ENCODE assay signal across 21 mouse cellular contexts in the genomic region with DNA sequence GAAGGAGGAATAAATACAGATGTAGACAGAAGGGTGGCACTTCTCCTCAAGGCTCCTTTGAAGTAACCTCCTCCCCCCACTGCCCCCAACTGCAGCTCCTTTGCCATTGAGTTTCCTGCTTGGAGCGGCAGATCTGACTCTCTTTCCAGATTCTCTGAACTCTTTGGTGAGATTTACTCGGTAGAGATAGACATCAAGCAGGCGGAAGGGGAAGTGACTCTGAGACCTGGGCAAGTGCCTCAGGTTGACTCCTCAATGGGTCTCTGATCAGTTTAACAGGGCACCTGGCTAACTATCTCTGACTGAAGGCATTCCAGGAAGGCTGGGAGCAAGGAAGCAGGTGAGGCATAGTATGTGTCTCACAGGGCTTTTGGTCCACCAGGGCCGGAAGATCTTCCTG.
DNase-seq lines count a peak whose midpoint lies in the region; ATAC-seq and TF ChIP-seq lines count a peak whose summit lies in the region.
"Had no signal": no experiment of that assay in that cellular context is flagged by ENCODE, and none has a peak within 500 bp of the region (broad histone marks: within the 10 kb centered on the region; RNA-seq: fewer than 3 reads in every experiment).

No protein-coding gene starts in this region.

- H3K27ac ChIP-seq in heart, embryonic 13.5 days (replicated peaks), result peak overlapping the region; percentile 24; the same call in 1 of the 2 replicates
- peak overlapping the region; percentile 65; the same call in 1 of the 2 replicates for H3K27ac ChIP-seq in embryonic facial prominence, embryonic 10.5 days (replicated peaks)
- no peak overlapping the region for H3K27ac ChIP-seq in lung, postnatal 0 days (ENCODE audit: low read length)
- H3K27ac ChIP-seq: heart, embryonic 10.5 days; hindbrain, embryonic 14.5 days; kidney, postnatal 0 days; left cerebral cortex, adult 2 months; liver, embryonic 14.5 days; midbrain, embryonic 12.5 days; neural tube, embryonic 15.5 days had no signal

- no peaks in the 10 kb centered on the region for H3K27me3 ChIP-seq in heart, embryonic 13.5 days (replicated peaks)
- peaks cover 12% of the 10 kb centered on the region; the same call in 1 of the 2 replicates for H3K27me3 ChIP-seq in embryonic facial prominence, embryonic 10.5 days (replicated peaks; ENCODE audit: low read depth, poor library complexity, severe bottlenecking)
- no peaks in the 10 kb centered on the region for H3K27me3 ChIP-seq in lung, postnatal 0 days (replicated peaks; ENCODE audit: insufficient read depth, low read length)

- no peak overlapping the region for H3K4me3 ChIP-seq in heart, embryonic 13.5 days
- no peak overlapping the region for H3K4me3 ChIP-seq in embryonic facial prominence, embryonic 10.5 days
- no peak overlapping the region for H3K4me3 ChIP-seq in lung, postnatal 0 days (ENCODE audit: low read depth, low read length)
- H3K4me3 ChIP-seq: heart, embryonic 10.5 days; left cerebral cortex, adult 2 months; midbrain, embryonic 12.5 days; neural tube, embryonic 15.5 days had no signal

- no peak for TF ChIP-seq EP300 in lung, postnatal 0 days (IDR thresholded peaks at IDR 0.05)

- TF ChIP-seq CTCF in lung, postnatal 0 days (IDR thresholded peaks at IDR 0.05), result no peak

- intact Hi-C loops in heart, postnatal 25 days (cut with DNase I), result loop anchor here (5.0 to 10.0 kb wide), 4 partner anchors 67 to 195 kb away; partner anchors contain the start of gene Pmepa1

- H3K36me3 ChIP-seq in heart, embryonic 13.5 days, result no peaks in the 10 kb centered on the region
- no peaks in the 10 kb centered on the region for H3K36me3 ChIP-seq in embryonic facial prominence, embryonic 10.5 days (replicated peaks)
- no peaks in the 10 kb centered on the region for H3K36me3 ChIP-seq in lung, postnatal 0 days (ENCODE audit: insufficient read depth, low read length)
- H3K36me3 ChIP-seq: G1E; heart, embryonic 10.5 days; midbrain, embryonic 12.5 days; neural tube, embryonic 15.5 days had no signal

- H3K4me1 ChIP-seq in heart, embryonic 13.5 days, result peaks cover 53% of the 10 kb centered on the region
- H3K4me1 ChIP-seq in embryonic facial prominence, embryonic 10.5 days, result peaks cover 50% of the 10 kb centered on the region
- peaks cover 7% of the 10 kb centered on the region; the same call in 1 of the 2 replicates for H3K4me1 ChIP-seq in lung, postnatal 0 days (ENCODE audit: insufficient read depth, low read depth, low read length)
- H3K4me1 ChIP-seq: midbrain, embryonic 12.5 days had no signal

- no peak for ATAC-seq in heart, embryonic 13.5 days (ENCODE audit: extremely low read depth, insufficient number of reproducible peaks, low FRiP score, low TSS enrichment)
- ATAC-seq in megakaryocyte, adult 5-6 weeks (ENCODE audit: poor library complexity, severe bottlenecking), result 0 out of 2 replicates have a peak, but pooled peaks have one; percentile 13
- ATAC-seq in lung, postnatal 0 days, result no peak

- DNase-seq in heart, postnatal 25 days (ENCODE audit: low spot score), result no peak
- DNase-seq in 3T3-L1 (ENCODE audit: low read depth, low spot score), result peak; percentile 11
- no peak for DNase-seq in embryonic facial prominence, embryonic 10.5 days (ENCODE audit: low spot score)
- no peak for DNase-seq in lung, postnatal 0 days (ENCODE audit: low spot score)
- no peak for DNase-seq in kidney, postnatal 4 days
- DNase-seq: adrenal gland, adult 8-10 months; cerebellum, adult 8-10 months; gastrocnemius, postnatal 36 days; kidney, adult 2 months; lung, embryonic 14.5 days; lung, postnatal 36 days had no signal

- H3K9me3 ChIP-seq in heart, embryonic 13.5 days, result no peaks in the 10 kb centered on the region
- H3K9me3 ChIP-seq in embryonic facial prominence, embryonic 10.5 days, result no peaks in the 10 kb centered on the region
- no peaks in the 10 kb centered on the region for H3K9me3 ChIP-seq in lung, postnatal 0 days (ENCODE audit: low read length)
- H3K9me3 ChIP-seq: heart, embryonic 10.5 days; midbrain, embryonic 12.5 days; neural tube, embryonic 15.5 days had no signal

- no peak overlapping the region for H3K4me2 ChIP-seq in heart, embryonic 13.5 days
- no peak overlapping the region for H3K4me2 ChIP-seq in lung, postnatal 0 days (replicated peaks; ENCODE audit: low read depth, low read length)
- H3K4me2 ChIP-seq: hindbrain, embryonic 14.5 days; lung, embryonic 14.5 days; midbrain, embryonic 12.5 days; neural tube, embryonic 15.5 days had no signal

- no peak overlapping the region for H3K9ac ChIP-seq in heart, embryonic 13.5 days
- no peak overlapping the region for H3K9ac ChIP-seq in lung, postnatal 0 days (replicated peaks; ENCODE audit: low read depth)
- H3K9ac ChIP-seq: hindbrain, embryonic 14.5 days; liver, embryonic 14.5 days; lung, embryonic 14.5 days; midbrain, embryonic 12.5 days; neural tube, embryonic 15.5 days had no signal

- 82% methylated on average over 4 of the region's 4 CpGs for WGBS in heart, embryonic 13.5 days
- 87% methylated on average over 4 of the region's 4 CpGs for WGBS in embryonic facial prominence, embryonic 10.5 days
- 77% methylated on average over 4 of the region's 4 CpGs for WGBS in lung, postnatal 0 days
